Mouse (Mus musculus): ENCODE measurements around the gene Lin7a.

Gene Lin7a

DNA sequence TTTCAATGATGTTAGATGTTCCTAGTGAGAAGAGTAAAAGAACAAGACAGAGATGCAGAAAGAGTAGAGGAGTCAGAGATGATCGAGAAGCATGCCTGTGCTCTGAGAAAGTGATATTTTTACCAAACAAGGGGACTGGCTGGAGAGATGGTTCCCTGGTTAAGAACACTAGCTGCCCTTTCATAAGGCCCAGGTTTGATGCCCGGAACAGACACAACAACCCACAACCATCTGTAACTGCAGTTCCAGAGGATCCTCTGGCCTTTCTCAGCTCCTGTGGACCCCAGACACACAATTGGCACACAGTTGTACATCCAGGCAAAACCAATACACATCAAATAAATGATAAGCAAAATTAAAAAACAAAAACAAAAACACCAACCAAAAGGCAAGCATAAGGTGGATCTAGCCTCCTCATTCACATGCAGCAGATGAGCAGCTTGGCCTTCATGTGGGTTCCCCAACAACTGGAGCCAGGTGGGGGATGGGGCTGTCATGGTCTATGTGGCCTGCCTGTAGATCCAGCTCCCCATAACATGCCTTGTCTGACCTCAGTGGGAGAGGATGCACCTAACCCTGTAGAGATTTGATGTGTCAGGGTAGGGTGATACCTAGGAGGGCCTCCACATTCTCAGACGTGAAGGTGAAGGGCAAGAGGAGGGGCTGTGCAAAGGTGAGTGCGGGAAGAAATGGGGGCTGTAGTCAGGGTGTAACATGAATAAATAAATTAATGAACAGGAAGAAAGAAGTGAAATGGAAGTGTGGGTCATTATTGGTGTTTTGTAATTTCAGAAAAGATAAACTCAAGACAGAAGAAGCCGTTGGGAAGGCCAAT, 178.2 kb downstream of the Lin7a start:
- in situ Hi-C loops (cut with MboI, MseI) = loop anchor here (25.0 kb wide), 1 partner anchor 288 kb away; no protein-coding TSS in a partner anchor

DNA sequence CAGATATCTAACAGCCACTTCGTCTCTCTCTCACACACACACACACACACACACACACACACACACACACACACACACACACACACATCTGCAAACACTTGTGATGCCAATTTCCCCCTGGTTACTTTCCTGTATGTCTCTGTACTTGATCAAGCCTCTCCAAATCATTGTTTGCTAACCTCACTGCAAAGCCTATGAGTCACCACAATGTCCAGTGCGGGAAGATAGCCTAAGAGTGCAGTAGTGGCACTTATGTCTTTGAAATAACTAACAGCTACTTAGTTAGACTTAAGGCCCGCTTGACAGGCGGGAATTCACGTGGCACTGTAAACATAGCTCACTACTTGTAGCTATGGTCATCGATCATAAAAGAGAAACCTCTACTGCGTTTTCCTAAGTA, 196.3 kb downstream of the Lin7a start:
- in situ Hi-C loops (cut with MboI, MseI) = no loop called here
